Mouse (Mus musculus): ENCODE data around the gene Ctnnb1.

Ctnnb1 gene

GRCm38 (mm10) chr9:120926939-120927606, 1.9 kb upstream of the Ctnnb1 start:
- no peak for DNase-seq (ENCODE audit: low spot score in 2 of 2)

- DNase-seq (ENCODE audit: low spot score in 2 of 2), result no peak
Observed at GRCm38 (mm10) chr9:120930021-120930420, 1.0 kb downstream of the Ctnnb1 start.

- no peak for DNase-seq (ENCODE audit: low spot score in 2 of 2)
Observed at GRCm38 (mm10) chr9:120930811-120931210, 1.8 kb downstream of the Ctnnb1 start.

GRCm38 (mm10) chr9:120932371-120932770, 3.4 kb downstream of the Ctnnb1 start:
- no peak for DNase-seq (ENCODE audit: low spot score in 2 of 2)

- peak; percentile 81 to 94 for DNase-seq (ENCODE audit: low spot score in 2 of 2)
Observed at GRCm38 (mm10) chr9:120932797-120933586, 4.0 kb downstream of the Ctnnb1 start.

GRCm38 (mm10) chr9:120933587-120933885, 4.5 kb downstream of the Ctnnb1 start:
- DNase-seq (ENCODE audit: low spot score in 2 of 2), result no peak

GRCm38 (mm10) chr9:120933886-120934758, 5.1 kb downstream of the Ctnnb1 start:
- peak; percentile 26 to 28 for DNase-seq (ENCODE audit: low spot score in 2 of 2)

- DNase-seq (ENCODE audit: low spot score in 2 of 2), result no peak
Observed at GRCm38 (mm10) chr9:120934821-120935633, 6.0 kb downstream of the Ctnnb1 start.

- no peak for DNase-seq (ENCODE audit: low spot score in 2 of 2)
Observed at GRCm38 (mm10) chr9:120935634-120935922, 6.6 kb downstream of the Ctnnb1 start.

- peak; percentile 48 to 69 for DNase-seq (ENCODE audit: low spot score in 2 of 2)
Observed at GRCm38 (mm10) chr9:120936351-120936750, 7.3 kb downstream of the Ctnnb1 start.

GRCm38 (mm10) chr9:120940858-120941257, 11.8 kb downstream of the Ctnnb1 start:
- DNase-seq (ENCODE audit: low spot score in 2 of 2), result no peak

- no peak for DNase-seq (ENCODE audit: low spot score in 2 of 2)
Observed at GRCm38 (mm10) chr9:120943757-120944156, 14.7 kb downstream of the Ctnnb1 start.

- DNase-seq (ENCODE audit: low spot score in 2 of 2), result no peak
Observed at GRCm38 (mm10) chr9:120944211-120944610, 15.2 kb downstream of the Ctnnb1 start.

- DNase-seq (ENCODE audit: low spot score in 2 of 2), result no peak
Observed at GRCm38 (mm10) chr9:120946131-120946530, 17.1 kb downstream of the Ctnnb1 start.

GRCm38 (mm10) chr9:120948832-120949231, 19.8 kb downstream of the Ctnnb1 start:
- no peak for DNase-seq (ENCODE audit: low spot score in 2 of 2)

- no peak for DNase-seq (ENCODE audit: low spot score in 2 of 2)
Observed at GRCm38 (mm10) chr9:120950761-120951160, 21.7 kb downstream of the Ctnnb1 start.

- DNase-seq (ENCODE audit: low spot score in 2 of 2), result no peak
Observed at GRCm38 (mm10) chr9:120951947-120952346, 22.9 kb downstream of the Ctnnb1 start.

- DNase-seq (ENCODE audit: low spot score in 2 of 2), result no peak
Observed at GRCm38 (mm10) chr9:120958051-120958450, 29.0 kb downstream of the Ctnnb1 start.

- no peak for DNase-seq (ENCODE audit: low spot score in 2 of 2)
Observed at GRCm38 (mm10) chr9:120958560-120958959, 29.5 kb downstream of the Ctnnb1 start.

- no peak for DNase-seq (ENCODE audit: low spot score in 2 of 2)
Observed at GRCm38 (mm10) chr9:120959225-120959624, 30.2 kb downstream of the Ctnnb1 start.

- DNase-seq (ENCODE audit: low spot score in 2 of 2), result no peak
Observed at GRCm38 (mm10) chr9:120960611-120961010, 31.6 kb downstream of the Ctnnb1 start.

GRCm38 (mm10) chr9:120961466-120961865, 32.5 kb downstream of the Ctnnb1 start:
- DNase-seq (ENCODE audit: low spot score in 2 of 2), result no peak
